Mouse (Mus musculus): ENCODE data around the gene Eif4e2. TPM values are rescaled to one million over a fixed set of nuclear protein-coding genes. Genes with fewer than 3 reads are reported as not detected.

Gene Eif4e2
- 139 TPM for polyA plus RNA-seq (2017; shearing (Covaris generic))

DNA sequence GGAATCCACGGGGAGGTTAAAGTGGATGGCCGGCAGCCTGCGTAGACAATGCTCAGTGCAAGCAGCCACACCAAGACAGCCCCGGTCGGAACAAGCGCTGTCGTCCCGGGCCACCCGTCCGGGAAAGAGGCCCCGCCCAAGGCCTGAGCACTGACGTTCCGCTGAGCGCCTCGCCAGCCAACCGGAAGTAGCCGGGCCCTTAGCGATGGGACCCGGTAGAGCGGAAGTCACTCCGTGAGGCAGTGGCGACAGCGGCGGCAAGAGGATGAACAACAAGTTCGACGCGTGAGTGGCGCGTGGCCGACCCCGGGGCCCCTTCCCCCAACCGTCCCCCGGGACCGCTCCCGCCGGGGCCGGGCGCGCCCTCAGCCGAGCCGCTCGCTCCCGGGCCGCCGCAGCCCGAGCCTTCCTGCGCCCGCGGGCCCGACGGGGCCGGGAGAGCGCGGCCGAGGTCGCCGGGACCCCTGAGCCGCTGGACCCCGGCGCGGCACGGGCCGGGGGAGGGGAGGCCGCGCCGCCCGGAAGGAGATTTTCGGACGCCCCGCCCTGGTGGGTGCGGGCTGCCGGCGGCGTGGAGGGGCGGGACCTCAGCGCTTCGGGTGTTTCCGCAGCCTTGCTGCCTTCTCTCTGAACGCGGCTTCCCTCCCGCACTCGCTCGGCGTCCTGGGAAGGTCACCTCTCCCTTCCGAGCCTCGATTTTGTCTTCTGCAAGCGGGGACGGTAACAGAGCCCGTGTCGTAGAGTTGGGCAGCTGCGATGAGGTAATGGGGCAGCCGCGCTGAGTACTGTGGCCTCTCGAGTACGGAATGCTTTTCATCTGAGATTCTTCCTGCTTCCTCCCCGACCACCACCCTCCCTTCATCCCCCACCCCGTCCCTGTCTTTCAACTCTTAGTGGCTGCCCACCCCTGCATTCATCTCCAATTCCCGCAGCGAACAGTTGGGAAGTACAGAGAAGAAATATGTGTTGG, at the start of gene Eif4e2:
TSS of gene Eif4e2 (plus strand) at position 180 of the 970 bp plus-strand sequence.

DNA sequence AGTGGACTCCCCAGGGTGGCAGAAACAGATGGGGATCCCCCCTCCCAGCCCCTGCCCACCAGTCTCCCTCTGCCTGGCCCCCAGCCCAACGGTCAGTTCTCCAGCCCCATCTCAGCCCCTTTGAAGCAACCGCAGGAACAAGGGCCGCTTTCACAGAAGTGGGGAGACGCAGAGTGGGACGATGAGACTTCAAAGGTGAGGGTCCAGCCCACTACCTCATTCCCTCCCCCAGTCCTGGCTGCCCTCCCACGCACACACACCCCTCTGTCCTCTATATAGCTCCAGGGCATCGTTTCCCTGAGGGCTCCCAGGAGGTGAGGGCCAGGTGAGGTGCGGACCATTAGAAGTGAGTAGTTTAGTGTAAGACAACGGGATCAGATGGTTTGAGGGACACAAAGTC, 30.7 kb upstream of the Eif4e2 start, which contains the start of gene Prss56:
TSS of gene Prss56 (plus strand) at position 301 of the 400 bp plus-strand sequence.

DNA sequence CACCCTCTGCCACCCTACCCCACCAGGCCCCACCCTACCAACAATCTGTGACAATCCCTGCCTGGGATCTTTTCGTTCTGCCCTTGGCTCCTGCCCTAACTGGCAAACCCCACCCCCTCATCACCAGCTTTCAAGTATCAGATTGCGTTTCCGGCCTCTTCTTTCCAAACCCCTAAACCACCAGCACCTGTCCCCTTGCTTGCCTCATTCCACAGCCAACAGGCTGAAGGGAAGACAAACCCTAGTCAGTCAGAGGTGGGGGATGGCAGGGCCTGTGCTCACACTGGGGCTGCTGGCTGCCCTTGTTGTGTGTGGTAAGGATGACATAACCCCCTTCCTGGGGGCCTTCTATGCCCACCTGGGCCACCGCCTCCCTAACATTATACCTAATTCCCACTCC, 23.3 kb upstream of the Eif4e2 start, which contains the start of gene Chrnd:
TSS of gene Chrnd (plus strand) at position 179 of the 400 bp plus-strand sequence.

DNA sequence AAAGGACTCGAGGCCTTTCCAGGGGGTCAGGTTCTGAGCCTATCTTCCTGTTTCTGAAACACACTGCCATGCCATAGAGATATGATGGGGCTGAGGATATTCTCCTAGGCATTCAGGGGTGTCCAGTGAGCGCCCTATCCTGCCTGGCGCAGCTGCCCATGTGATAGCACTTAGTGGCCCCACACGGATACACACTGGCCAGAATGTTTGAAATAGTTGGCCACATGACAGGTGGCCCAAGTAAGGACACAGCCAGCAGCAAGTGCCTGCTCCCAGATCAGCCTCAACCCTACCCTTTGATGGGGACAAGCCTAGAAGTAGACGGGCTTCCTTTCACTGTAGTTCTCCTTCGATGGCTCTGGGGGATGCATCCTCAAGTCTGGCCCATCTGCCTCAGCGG, 9.2 kb upstream of the Eif4e2 start, which contains the start of gene Chrng:
TSS of gene Chrng (plus strand) at position 193 of the 400 bp plus-strand sequence.

DNA sequence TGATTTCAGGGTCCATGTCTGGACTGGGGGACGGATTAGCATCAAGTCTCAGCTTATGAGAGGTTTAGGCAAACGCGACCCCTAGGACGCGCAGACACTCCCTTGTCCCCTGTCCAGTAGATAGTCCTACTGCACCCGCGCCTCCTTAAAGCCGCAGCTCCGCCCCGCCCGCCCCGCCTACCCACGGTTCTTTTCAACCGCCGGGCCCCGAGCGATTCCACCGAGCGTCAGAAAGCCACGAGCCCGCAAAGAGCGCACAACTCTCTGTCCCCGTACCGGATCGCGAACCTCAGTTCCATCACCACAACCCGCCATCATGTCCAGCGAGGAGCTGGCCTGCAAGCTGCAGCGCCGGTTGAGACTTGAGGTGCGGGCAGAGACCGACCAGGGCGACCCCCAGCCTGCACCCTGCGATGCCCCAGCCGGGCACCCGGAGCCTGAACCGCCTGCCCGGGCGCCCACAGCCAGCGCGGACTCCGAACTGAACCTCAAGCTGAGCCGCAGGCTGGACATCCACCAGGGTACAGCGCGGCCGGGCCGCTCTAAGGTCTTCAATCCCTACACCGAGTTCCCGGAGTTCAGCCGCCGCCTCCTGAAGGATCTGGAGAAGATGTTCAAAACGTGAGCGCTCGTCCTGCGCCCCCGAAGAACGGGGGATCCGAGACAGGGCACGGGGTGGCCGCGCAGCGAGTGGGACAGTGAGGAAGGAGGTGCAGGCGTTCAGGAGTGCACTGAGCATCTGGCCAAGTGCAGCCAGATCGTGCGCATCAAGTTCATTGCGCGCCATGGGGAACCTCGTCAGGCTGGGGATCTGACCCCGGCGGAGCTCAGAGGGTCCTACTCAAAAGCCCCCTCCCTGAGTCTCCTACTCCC, 50.7 kb downstream of the Eif4e2 start, which contains the start of gene Efhd1:
TSS of gene Efhd1 (plus strand) at position 230 of the 873 bp plus-strand sequence.

Other genes starting within 250 kb of the Eif4e2 start
- not detected for gene Alppl2, start 124.0 kb upstream of the Eif4e2 start, polyA plus RNA-seq (2017; shearing (Covaris generic))
- gene Alpi, start 112.3 kb upstream of the Eif4e2 start, polyA plus RNA-seq (2017; shearing (Covaris generic)) = not detected
- not detected for gene Akp3, start 88.9 kb upstream of the Eif4e2 start, polyA plus RNA-seq (2017; shearing (Covaris generic))
- gene Ecel1, start 57.4 kb upstream of the Eif4e2 start, polyA plus RNA-seq (2017; shearing (Covaris generic)) = 0.45 TPM
- not detected for gene Prss56, start 30.6 kb upstream of the Eif4e2 start, polyA plus RNA-seq (2017; shearing (Covaris generic))
- not detected for gene Chrnd, start 23.3 kb upstream of the Eif4e2 start, polyA plus RNA-seq (2017; shearing (Covaris generic))
- gene Chrng, start 9.3 kb upstream of the Eif4e2 start, polyA plus RNA-seq (2017; shearing (Covaris generic)) = not detected
- gene Efhd1, start 50.4 kb downstream of the Eif4e2 start, polyA plus RNA-seq (2017; shearing (Covaris generic)) = not detected
- 69.7 TPM for gene Gigyf2, start 113.1 kb downstream of the Eif4e2 start, polyA plus RNA-seq (2017; shearing (Covaris generic))
- 0.75 TPM for gene Kcnj13, start 180.8 kb downstream of the Eif4e2 start, polyA plus RNA-seq (2017; shearing (Covaris generic))